Mouse (Mus musculus): ENCODE data around the gene Epo.

DNA sequence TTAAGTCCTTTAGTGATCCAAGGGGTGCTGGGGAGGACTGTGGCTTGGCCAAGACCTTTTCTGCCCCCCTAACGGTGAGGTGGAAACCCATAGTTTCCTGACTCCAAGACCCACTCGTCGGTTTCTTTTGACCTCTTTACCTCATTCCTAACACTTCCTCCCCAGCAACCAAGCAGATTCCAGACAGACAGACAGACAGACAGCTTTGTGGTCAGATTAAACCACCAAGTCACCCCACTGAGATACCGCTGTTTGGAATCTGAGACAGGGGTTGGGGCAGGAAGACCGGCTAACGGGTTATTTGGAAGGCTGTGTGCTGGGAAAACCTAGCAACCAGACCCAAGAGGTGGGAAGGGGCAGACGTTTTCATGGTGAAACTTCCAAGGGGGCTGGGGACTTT is 37.1 kb upstream of the Epo start:
- TF ChIP-seq CTCF (IDR thresholded peaks at IDR 0.05; ENCODE audit: control insufficient read depth, insufficient read depth, insufficient replicate concordance, low read depth, low read length) (no peak), POLR2A (IDR thresholded peaks at IDR 0.05; ENCODE audit: control insufficient read depth, low read depth, low read length) (no peak)
